Mouse (Mus musculus) forebrain, embryonic 10.5 days (tissue): ENCODE data around the gene C2. TPM values are rescaled to one million over a fixed set of nuclear protein-coding genes. Genes with fewer than 3 reads are reported as not detected.
A peak's percentile ranks its signal among the peaks of the same experiment; 100 is the strongest.

ENCODE experiments used
- DNase-seq: peaks from one replicate; pipeline ENCODE4 v3.0.0-alpha.2; 2017; ENCODE audit warnings: low spot score; ENCODE audit errors: extremely low spot score
- H3K27ac ChIP-seq: fragments of 300-500 bp; sonication (generic); 2 replicates; pipeline ENCODE4 v1.5.1; 2016; ENCODE audit warnings: mild to moderate bottlenecking
- H3K27me3 ChIP-seq: fragments of 300-500 bp; sonication (generic); 2 replicates; pipeline ENCODE4 v1.6.1; 2016; ENCODE audit warnings: mild to moderate bottlenecking; ENCODE audit not compliant: poor library complexity, severe bottlenecking
- H3K36me3 ChIP-seq: fragments of 300-500 bp; sonication (generic); replicated peaks from 2 replicates; pipeline ENCODE4 v1.6.1; 2016; ENCODE audit warnings: mild to moderate bottlenecking, moderate library complexity
- H3K4me1 ChIP-seq: fragments of 300-500 bp; sonication (generic); 2 replicates; pipeline ENCODE4 v1.6.1; 2016
- H3K4me3 ChIP-seq: fragments of 300-500 bp; sonication (generic); 2 replicates; pipeline ENCODE4 v1.5.1; 2016; ENCODE audit warnings: mild to moderate bottlenecking, moderate library complexity
- H3K9me3 ChIP-seq: fragments of 300-500 bp; sonication (generic); 2 replicates; pipeline ENCODE4 v1.6.1; 2016; ENCODE audit warnings: mild to moderate bottlenecking, moderate library complexity
- WGBS: fragments of 180-500 bp; shearing (Covaris S2); methylation state at CpG from one replicate; pipeline ENCODE4 v1.1.7; 2016; 5-methylcytosine and 5-hydroxymethylcytosine counted together
- polyA plus RNA-seq: library from polyadenylated mRNA; unstranded; fragments of >200 nt; fragmentation: Nextera tagmentation; extraction: Ambion mirVana; gene quantifications from 2 replicates; pipeline ENCODE4 v1.2.1, GENCODE M21; 2016

C2 gene
- 0.83 and 1.7 TPM in 2 replicates for polyA plus RNA-seq

DNA sequence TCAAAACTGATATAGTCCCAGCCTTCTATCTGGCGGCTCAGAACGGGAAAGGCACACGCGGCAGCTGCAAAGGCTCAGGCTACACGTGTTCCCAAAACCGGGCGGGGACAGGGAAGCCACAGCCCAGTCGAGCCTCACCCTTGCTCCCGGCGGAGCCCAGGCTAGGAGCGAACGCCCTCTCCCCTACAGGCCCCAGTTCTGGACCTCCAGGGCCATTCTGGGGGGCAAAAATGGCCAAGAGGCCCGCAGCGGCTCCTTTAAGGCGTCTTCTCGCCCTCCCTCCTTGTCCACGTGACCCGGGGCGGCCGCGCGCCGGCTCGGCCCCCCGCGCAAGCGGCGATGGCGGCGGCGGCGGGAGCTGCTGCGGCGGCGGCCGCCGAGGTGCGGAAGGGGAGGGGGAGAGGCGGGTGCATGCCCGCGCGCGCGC, at the start of gene C2, which contains the start of gene Ehmt2:
Gene C2 (minus strand): TSS at position 106 of the 427 bp plus-strand sequence.
Gene Ehmt2 (plus strand): TSS at position 310 of the 427 bp plus-strand sequence.
- H3K4me1 ChIP-seq = peaks cover 67% of the 10 kb centered on the region
- peak within 1 kb of the TSS; percentile 100 for H3K27ac ChIP-seq
- H3K4me3 ChIP-seq = peak within 1 kb of the TSS; percentile 98
- under 1% methylated on average over 38 of the region's 44 CpGs for WGBS
- H3K27me3 ChIP-seq = no peaks in the 10 kb centered on the region
- DNase-seq = peak; percentile 82
- peaks cover 45% of the 10 kb centered on the region for H3K36me3 ChIP-seq
- H3K9me3 ChIP-seq = peaks cover 8% of the 10 kb centered on the region; the same call in 1 of the 2 replicates

DNA sequence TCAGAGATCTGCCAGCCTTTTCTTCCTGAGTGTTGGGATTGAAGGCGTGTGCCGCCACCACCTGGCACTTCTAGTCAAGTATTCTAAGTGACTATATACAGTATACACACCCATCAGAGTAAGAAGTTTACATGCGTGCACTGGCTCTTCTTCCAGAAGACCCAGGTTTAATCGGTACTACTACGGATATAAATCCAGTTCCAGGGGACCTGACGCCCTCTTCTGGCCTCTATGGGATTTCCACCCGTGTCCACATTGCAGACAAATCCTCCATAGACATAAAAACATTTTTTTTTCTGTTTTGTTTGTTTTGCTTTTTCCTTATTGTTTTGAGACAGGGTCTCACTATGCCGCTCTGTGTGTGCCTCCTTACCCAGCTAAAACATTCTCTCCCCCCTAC, 49.5 kb upstream of the C2 start:
- 35% methylated on average over 8 of the region's 8 CpGs for WGBS
- H3K27me3 ChIP-seq = no peaks in the 10 kb centered on the region
- H3K4me3 ChIP-seq = no peak overlapping the region
- DNase-seq = no peak
- H3K36me3 ChIP-seq = peaks cover 27% of the 10 kb centered on the region
- no peak overlapping the region for H3K27ac ChIP-seq
- peaks cover 11% of the 10 kb centered on the region for H3K4me1 ChIP-seq
- no peaks in the 10 kb centered on the region; the same call in 1 of the 2 replicates for H3K9me3 ChIP-seq

DNA sequence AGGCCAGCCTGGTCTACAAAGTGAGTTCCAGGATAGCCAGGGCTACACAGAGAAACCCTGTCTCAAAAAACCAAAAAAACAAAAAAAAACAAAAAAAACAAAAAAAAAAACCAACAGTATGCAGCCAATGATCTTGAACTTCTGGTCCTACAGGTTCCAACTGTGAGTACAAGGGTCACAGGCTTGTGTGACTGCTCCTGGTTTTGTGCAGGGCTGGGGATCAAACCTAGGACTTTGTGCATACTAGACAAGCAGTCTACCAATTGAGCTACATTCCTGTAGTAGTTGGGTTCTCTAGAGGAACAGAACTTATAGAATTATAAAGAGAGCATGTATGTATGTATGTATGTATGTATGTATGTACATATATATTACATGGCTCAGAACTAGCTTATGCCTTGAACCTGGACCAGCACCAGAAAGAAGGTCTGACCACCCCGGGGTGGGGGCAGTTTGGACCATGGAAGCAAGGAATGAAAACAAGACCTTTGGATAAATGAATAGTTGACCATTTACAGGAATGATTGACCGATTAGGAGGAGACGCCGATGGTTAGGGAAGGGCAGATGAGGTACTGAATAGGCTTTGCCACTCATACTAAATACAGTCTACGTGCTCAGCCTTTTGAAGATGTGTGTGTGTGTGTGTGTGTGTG, 48.5 kb upstream of the C2 start:
- Histone ChIP-seq H3K4me1 (peaks cover 16% of the 10 kb centered on the region), H3K27ac (no peak overlapping the region), H3K4me3 (no peak overlapping the region), H3K36me3 (peaks cover 24% of the 10 kb centered on the region), H3K9me3 (no peaks in the 10 kb centered on the region; the same call in 1 of the 2 replicates), H3K27me3 (no peaks in the 10 kb centered on the region)
- no peak for DNase-seq
- 89% methylated on average over 5 of the region's 5 CpGs for WGBS

DNA sequence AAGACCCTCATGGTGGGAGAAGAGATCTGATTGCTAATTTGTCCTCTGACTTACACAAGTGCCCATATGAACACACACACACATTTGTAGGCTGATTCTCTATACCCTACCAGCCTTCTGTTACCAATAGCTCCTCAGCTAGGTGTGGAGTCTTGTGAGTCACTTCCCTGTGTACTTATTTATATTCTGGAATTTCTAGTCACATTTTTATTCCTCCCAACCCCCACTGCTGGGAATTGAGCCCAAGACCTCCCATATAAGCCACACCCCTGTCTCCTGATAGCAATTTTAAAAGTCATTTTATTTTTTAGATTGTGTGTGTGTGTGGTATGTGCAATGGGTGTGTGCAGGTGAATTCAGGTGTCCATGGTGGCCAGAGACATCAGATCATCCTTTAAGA, 46.3 kb upstream of the C2 start:
- Histone ChIP-seq H3K9me3 (no peaks in the 10 kb centered on the region; the same call in 1 of the 2 replicates), H3K4me1 (peaks cover 15% of the 10 kb centered on the region), H3K27ac (no peak overlapping the region), H3K27me3 (no peaks in the 10 kb centered on the region), H3K36me3 (peaks cover 1% of the 10 kb centered on the region), H3K4me3 (no peak overlapping the region)
- no peak for DNase-seq

DNA sequence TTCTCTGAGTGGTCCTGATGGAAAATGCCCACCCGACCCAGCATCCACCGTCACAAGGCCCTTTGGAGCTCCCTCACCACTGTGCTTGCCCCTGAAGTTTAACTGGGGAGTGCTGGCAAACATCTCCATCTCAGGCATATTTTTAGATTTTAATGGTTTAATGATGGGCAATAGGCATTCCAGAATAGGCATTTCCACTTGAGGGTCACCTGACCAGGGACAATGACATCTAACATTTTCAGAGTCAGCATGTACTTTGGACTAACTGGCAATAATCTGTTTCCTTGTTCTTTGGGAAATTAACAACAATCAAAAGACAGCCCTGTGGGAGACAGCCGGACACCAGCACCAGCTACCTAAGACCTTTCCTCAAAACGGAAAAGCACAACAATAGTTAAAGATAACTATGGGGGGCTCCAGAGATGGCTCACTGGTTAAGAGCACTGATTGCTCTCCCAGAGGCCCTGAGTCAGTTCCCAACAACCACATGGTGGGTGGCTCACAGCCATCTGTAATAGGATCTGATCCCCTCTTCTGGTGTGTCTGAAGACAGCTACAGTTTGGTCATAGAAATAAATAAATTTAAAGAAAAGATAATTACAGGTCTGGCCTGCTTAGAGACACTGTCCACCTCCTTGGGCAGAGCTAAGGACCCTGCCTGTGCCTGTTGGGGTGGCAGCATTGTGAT, 45.2 kb upstream of the C2 start:
- H3K4me3 ChIP-seq = no peak overlapping the region
- no peaks in the 10 kb centered on the region for H3K36me3 ChIP-seq
- H3K27me3 ChIP-seq = no peaks in the 10 kb centered on the region
- H3K4me1 ChIP-seq = peaks cover 15% of the 10 kb centered on the region
- H3K27ac ChIP-seq = no peak overlapping the region
- no peaks in the 10 kb centered on the region; the same call in 1 of the 2 replicates for H3K9me3 ChIP-seq
- 87% methylated on average over 4 of the region's 4 CpGs for WGBS
- no peak for DNase-seq

DNA sequence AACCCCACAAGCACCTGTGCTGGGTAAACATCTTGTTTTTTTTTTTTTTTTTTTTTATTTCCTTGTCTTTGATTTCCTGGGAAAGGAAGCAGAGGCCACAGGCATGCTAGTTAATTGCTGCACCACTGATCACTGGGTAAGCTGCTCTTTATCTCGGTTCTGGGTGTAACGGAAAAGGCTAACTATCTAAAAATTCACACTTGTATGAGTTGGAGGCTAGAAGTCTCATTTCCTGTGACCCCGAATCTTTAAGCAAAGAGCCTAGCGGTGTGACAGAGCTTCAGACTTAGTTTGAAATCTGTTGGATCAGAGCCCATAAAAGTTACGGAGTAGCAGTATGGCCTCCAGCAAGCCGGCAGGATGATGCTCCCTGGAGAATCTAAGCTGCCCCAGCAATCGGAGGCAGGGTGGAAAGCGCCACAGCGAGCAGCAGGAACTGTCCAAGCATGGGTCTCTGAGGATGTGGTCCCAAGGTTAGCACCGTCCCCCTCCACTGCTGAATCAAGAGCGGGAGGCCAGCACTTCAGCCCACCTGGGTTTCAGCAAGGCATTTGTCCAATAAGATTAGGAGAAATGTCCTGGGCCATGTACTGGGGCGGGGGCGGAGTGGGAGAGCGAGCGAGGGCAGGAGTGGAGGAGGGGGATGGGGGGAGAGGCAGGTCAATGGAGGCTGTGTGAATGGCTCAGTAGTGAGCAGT, 43.4 kb upstream of the C2 start:
- DNase-seq = peak; percentile 70
- Histone ChIP-seq H3K27me3 (no peaks in the 10 kb centered on the region), H3K4me3 (peak overlapping the region; percentile 46), H3K4me1 (peaks cover 15% of the 10 kb centered on the region), H3K9me3 (no peaks in the 10 kb centered on the region; the same call in 1 of the 2 replicates), H3K36me3 (no peaks in the 10 kb centered on the region), H3K27ac (peak overlapping the region; percentile 84)
- 6% methylated on average over 15 of the region's 15 CpGs for WGBS

DNA sequence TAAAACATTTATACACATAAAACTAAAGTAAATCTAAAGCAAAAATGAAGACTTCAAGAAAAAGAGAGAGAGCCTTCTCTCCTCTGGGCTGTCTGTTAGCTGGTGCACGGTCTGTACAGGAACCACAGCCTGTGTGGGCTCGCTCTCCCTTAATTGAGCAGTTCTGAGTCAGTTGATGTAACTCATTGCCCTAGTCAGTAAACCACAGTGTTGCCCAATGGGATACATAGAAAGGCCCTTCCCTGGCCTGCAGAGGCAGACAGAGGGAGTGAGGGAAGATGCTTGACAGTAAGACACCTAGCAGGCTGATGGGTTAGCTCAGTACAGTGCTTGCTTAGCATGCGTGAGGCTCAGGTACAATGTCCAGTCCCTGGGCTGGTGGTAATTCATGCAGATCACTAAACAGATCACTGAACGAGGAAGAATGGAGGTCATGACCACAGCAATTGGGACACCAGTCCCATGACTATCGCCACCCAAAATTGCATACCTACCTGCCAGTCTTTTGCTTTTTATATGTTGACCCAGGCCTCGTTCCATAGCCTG, 40.0 kb upstream of the C2 start:
- H3K4me1 ChIP-seq = peaks cover 35% of the 10 kb centered on the region
- no peak for DNase-seq
- H3K9me3 ChIP-seq = no peaks in the 10 kb centered on the region
- no peak overlapping the region for H3K4me3 ChIP-seq
- no peak overlapping the region for H3K27ac ChIP-seq
- H3K27me3 ChIP-seq = no peaks in the 10 kb centered on the region; the same call in 1 of the 2 replicates
- 91% methylated on average over 6 of the region's 6 CpGs for whole genome bisulfite sequencing
- H3K36me3 ChIP-seq = peaks cover 21% of the 10 kb centered on the region

DNA sequence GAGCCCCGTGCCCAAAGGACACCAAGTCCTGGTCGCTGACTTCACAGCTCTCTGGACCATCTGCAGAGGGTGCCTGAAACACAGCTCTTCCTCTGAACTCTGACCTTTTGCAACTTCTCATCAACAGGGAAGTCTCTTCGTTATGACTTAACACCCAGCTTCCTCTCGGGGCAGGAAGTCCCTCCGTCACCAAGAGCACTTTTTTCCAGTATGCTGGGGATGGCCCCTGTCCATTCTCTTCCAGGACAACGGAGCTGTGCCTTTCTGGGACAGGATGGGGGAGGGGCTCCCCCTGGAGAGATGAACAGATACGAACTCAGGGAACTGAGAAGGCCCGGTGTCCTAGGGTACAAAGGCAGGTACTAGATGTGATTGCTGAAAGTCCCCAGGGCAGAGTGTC, 36.8 kb upstream of the C2 start:
- Histone ChIP-seq H3K9me3 (no peaks in the 10 kb centered on the region), H3K27me3 (peaks cover 12% of the 10 kb centered on the region), H3K36me3 (peaks cover 21% of the 10 kb centered on the region), H3K27ac (no peak overlapping the region), H3K4me1 (peaks cover 38% of the 10 kb centered on the region), H3K4me3 (no peak overlapping the region)
- WGBS = 54% methylated on average over 8 of the region's 8 CpGs
- no peak for DNase-seq

DNA sequence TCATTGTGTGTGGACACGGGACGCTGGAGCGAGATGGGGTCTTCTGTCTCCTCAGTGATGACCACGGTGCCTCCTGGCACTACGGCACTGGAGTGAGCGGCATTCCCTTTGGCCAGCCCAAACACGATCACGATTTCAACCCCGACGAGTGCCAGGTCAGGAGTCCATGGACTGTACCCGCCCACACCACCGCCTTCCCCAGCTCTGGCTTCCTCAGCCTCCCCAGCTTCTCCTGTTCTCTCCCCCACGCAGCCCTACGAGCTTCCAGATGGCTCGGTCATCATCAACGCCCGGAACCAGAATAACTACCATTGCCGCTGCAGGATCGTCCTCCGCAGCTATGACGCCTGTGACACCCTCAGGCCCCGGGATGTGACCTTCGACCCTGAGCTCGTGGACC, 36.0 kb upstream of the C2 start:
- 68% methylated on average over 24 of the region's 24 CpGs for WGBS

DNA sequence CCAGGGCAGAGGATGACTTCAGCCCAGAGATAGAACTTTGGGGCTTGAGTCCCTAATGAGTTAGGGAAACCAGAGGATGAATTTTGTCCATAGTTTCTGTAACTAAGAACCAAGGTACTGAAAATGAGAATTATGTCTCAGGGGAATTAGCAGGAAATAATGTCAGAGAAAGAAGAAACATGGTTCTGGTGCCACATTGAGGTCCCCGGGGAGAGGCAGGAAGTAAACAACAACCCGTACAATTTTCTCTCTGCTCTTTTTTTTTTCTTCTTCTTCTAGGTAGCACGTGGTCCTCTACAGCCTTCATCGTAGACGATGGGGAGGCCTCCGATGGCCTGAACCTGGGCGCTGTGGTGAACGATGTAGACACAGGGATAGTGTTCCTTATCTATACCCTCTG, 34.2 kb upstream of the C2 start:
- peaks cover 12% of the 10 kb centered on the region for H3K27me3 ChIP-seq
- H3K36me3 ChIP-seq = peaks cover 21% of the 10 kb centered on the region
- peak overlapping the region; percentile 84; the same call in 1 of the 2 replicates for H3K27ac ChIP-seq
- 91% methylated on average over 8 of the region's 8 CpGs for WGBS
- H3K9me3 ChIP-seq = no peaks in the 10 kb centered on the region
- DNase-seq = no peak
- H3K4me3 ChIP-seq = peak overlapping the region; percentile 78
- peaks cover 38% of the 10 kb centered on the region for H3K4me1 ChIP-seq

More for the DNA sequence above, 36.0 kb upstream of the C2 start:
- peaks cover 21% of the 10 kb centered on the region for H3K36me3 ChIP-seq
- DNase-seq = no peak
- peak overlapping the region; percentile 30; the same call in 1 of the 2 replicates for H3K27ac ChIP-seq
- H3K27me3 ChIP-seq = peaks cover 12% of the 10 kb centered on the region
- peak overlapping the region; percentile 18 for H3K4me3 ChIP-seq
- H3K9me3 ChIP-seq = no peaks in the 10 kb centered on the region
- H3K4me1 ChIP-seq = peaks cover 38% of the 10 kb centered on the region

DNA sequence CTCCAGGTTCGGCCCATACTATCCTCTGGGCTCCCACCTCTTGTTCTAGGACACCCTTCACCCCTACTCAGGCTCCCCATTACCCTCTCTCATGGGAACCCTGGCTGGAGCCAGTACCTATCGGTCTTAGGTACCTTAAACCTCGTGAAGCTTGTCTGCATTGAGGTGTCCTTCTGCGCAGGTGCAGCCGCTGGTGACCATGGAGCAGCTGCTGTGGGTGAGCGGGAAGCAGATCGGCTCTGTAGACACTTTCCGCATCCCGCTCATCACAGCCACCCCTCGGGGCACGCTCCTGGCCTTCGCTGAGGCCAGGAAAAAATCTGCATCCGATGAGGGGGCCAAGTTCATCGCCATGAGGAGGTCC, 33.7 kb upstream of the C2 start:
- Histone ChIP-seq H3K9me3 (no peaks in the 10 kb centered on the region), H3K36me3 (peaks cover 21% of the 10 kb centered on the region), H3K27ac (peak overlapping the region; percentile 84), H3K4me3 (peak overlapping the region; percentile 78), H3K4me1 (peaks cover 38% of the 10 kb centered on the region), H3K27me3 (peaks cover 12% of the 10 kb centered on the region)
- WGBS = 13% methylated on average over 14 of the region's 14 CpGs
- DNase-seq = no peak

DNA sequence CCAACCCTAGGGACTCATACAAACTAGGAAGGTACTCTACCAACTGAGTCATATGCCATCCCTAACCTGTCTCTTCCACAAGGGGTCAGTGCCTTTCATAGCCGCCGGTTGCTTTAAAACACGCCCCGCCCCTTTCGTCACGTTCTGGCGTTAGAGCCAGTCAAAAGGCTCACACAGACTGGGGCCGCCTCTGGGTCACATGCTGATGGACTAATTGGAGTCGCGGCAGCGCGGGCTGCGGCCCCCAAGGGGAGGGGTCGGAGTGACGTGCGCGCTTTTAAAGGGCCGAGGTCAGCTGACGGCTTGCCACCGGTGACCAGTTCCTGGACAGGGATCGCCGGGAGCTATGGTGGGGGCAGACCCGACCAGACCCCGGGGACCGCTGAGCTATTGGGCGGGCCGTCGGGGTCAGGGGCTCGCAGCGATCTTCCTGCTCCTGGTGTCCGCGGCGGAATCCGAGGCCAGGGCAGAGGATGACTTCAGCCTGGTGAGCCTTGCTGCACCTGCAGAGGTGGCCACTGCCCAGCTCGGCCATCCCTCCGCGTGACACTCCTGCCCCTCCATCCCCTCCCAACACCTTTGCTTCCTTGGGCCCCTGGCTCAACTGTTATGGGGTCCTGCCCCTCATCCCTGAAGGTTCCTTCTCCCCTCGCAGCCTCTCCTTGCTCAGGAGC, 33.1 kb upstream of the C2 start, which contains the start of gene Neu1:
Gene Neu1 (plus strand): TSS at position 193 of the 674 bp plus-strand sequence.
- Histone ChIP-seq H3K36me3 (peaks cover 21% of the 10 kb centered on the region), H3K9me3 (no peaks in the 10 kb centered on the region), H3K27me3 (peaks cover 12% of the 10 kb centered on the region), H3K27ac (peak within 1 kb of the TSS; percentile 84), H3K4me3 (peak within 1 kb of the TSS; percentile 78), H3K4me1 (peaks cover 38% of the 10 kb centered on the region)
- WGBS = under 1% methylated on average over 38 of the region's 38 CpGs
- peak; percentile 99 for DNase-seq
